Comparison of ENCODE assay signal across 8 mouse cellular contexts in genomic region chr12:52895672-52896460, GRCm38 (mm10).
DNase-seq lines count a peak whose midpoint lies in the region; ATAC-seq lines count a peak whose summit lies in the region.

No protein-coding gene starts in this region.

- ATAC-seq in activated CD4-positive, CD25-positive, alpha-beta regulatory T cell, adult 4 months = no peak

- intact Hi-C loops in gastrocnemius, postnatal 14 days (cut with DNase I; ENCODE audit: low total_unique reads) = loop anchor here (5.0 to 10.0 kb wide), 3 partner anchors 61 to 884 kb away; no protein-coding TSS in a partner anchor
- intact Hi-C loops in left cerebral cortex, postnatal 25 days (cut with DNase I) = loop anchor here (10.0 kb wide), 3 partner anchors 191 to 881 kb away; no protein-coding TSS in a partner anchor

- DNase-seq in thymus, postnatal 14 days = peak; percentile 16
- no peak for DNase-seq in thymus, postnatal 36 days
- DNase-seq in cerebellum, postnatal 36 days = peak; percentile 38 to 53
- peak; percentile 37 for DNase-seq in gastrocnemius, postnatal 14 days
- peak; percentile 21 for DNase-seq in kidney, adult 11 months
- DNase-seq in left cerebral cortex, postnatal 25 days (ENCODE audit: low spot score in 2 of 2) = peak; percentile 63 to 82
- DNase-seq in neural tube, embryonic 10.5 days (ENCODE audit: extremely low spot score, low spot score) = peak; percentile 36

Comparison
In these comparisons a context has a peak if more than half of its experiments do, and no peak if none do; other contexts are left out.
1. DNase-seq: peak in thymus, postnatal 14 days (single experiment), cerebellum, postnatal 36 days (2 of 2), gastrocnemius, postnatal 14 days (single experiment), kidney, adult 11 months (single experiment), left cerebral cortex, postnatal 25 days (2 of 2) and neural tube, embryonic 10.5 days (single experiment); none in thymus, postnatal 36 days (0 of 2).